Mouse (Mus musculus) lung, postnatal 0 days (tissue): ENCODE data around the gene Gm3002.
"Not testable (repeated sequence)": the region's sequence is repeated elsewhere in the genome, so short reads cannot be mapped to it uniquely, and the experiment has no call there.

ENCODE experiments used
- CTCF ChIP-seq: IDR thresholded peaks from 2 replicates; pipeline ENCODE4 v1.5.1; 2016; ENCODE audit warnings: antibody characterized with exemption, mild to moderate bottlenecking
- EP300 ChIP-seq: IDR thresholded peaks from 2 replicates; pipeline ENCODE4 v1.6.1; 2016; ENCODE audit warnings: antibody characterized with exemption, mild to moderate bottlenecking, control low read depth

- not testable (repeated sequence) for TF ChIP-seq EP300, CTCF
These were observed 36.1 kb downstream of the Gm3002 start, which contains the start of gene Gm3033 for GRCm38 (mm10) chr14:3845945-3846344.
